Mouse (Mus musculus) right cerebral cortex, postnatal 25 days (tissue): ENCODE measurements around the gene Bloc1s5.

ENCODE experiments used
- DNase-seq: peaks from one replicate; pipeline ENCODE4 v3.0.0; 2022

Gene Bloc1s5

DNA sequence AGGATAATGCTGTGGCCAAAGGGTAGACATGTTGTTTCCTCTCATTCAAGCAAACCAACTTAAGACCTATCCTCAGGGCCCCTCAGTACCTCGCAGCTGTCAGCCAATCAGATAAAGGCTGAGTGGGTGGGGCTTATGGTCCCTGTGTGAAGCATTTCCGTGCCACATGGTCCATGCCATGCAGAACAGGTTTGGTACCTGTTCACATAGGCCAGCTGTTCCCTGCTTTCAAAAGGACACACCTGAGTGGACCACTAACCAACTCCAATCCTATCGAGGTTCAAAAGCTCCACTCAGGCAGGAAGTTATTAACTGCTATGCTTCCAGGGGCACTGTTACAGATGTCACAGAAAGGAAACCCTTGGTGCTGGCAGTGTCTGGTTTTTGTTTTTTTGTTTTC lies 80.7 kb downstream of the Bloc1s5 start:
- no peak for DNase-seq

DNA sequence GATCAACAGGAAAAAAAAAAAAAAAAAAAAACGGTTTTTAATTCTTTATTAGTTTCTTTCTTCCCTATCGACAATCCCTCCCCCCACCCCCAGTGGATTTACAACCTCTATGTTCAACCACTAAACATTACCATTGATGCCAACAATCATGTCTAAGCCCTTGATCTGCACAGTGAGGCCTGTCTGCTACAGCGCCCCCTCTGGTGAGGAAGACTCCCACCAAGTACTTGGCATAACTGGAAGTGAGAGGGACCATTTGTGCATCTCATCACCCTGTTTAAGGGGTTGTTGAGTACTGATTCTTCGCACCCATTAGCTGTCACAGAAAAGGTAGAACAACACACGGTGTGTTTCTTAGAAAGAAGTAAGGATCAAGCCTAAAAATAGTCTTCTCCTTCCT lies 86.2 kb downstream of the Bloc1s5 start:
- no peak for DNase-seq

DNA sequence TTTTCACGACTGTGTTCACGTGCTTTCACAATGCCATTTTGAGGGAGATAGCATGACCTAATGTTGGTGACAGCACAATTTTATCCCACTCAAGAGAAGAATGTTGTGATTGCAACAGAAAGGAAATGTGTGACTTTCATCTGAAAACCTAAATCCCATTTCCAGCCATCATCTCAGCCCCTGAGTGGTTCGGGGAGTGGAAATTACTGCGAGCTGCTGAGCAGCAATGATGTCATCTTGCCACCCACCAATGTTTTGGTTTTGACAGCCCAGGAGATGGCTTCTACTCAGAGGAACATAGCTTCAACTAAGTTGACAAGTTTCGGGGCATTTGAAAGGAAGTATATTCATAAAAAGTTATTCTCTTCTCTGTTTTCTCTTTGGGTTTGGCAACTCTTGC lies 87.2 kb downstream of the Bloc1s5 start:
- DNase-seq, result no peak

DNA sequence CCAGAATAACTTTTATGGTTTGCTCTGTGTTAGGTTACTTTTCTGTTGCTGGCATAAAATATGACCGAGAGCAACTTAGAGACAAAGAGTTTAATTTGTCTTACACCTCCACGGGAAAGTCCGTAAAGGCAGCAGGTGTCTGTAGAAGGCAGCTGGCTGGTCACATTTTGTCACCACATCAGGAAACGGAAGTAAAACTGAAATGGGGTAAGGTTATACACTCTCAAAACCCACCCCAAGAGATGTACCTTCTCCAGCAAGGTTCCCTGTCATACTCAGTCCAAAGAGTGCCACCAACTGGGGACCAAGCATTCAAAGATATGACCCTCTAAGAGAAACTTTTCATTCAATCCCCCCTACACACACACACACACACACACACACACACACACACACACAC lies 88.2 kb downstream of the Bloc1s5 start:
- no peak for DNase-seq

DNA sequence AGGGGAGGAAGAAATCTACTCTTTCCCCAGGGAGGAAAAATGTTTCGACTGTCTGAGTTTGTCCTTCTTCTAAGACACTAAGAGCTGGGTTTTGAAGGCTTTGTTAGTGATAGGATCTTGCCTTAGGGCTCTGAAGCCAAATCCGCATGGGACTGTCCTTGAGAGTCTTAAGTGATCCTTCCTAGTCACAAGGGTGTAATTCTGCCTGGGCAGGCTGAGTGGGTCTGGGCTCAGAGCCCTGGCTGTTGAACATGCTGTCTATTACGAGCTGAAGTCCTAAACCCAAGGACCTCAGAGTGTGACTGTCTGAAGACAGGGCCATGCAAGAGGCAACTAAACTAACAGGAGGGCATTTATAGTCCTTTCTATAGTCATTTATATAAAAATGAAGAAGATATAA lies 89.4 kb downstream of the Bloc1s5 start:
- DNase-seq, result no peak

DNA sequence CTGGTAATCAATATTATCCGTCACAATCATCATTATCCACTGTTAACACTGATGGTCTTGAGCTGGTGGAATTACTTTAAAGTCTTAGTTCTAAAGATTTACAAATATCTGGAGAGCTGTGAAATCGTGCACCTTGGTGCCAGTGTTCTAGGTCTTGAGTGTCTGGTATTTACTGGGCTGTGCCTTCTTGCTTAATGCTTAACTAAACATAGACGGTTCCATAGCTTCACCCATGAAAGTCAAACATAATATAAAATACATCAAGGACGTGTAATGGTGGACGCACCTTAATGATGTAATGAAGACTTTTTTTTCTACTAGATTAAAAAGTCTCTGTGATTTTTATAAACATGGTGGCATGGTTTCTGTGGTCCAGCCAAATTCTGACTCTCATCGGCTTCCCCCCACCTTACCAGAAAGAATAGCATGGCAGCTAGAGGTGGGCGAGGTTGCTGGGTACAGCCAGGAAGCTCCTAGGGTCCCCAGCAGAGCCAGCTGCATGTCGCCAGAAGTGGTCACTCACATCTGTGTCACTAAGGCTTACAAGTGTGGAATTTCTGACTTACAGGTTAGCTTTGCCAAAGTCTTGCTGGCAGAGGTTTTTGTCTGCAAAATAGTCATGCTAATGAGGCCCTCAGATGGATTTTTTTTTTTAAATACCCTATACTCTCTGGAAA lies 90.0 kb downstream of the Bloc1s5 start:
- no peak for DNase-seq

DNA sequence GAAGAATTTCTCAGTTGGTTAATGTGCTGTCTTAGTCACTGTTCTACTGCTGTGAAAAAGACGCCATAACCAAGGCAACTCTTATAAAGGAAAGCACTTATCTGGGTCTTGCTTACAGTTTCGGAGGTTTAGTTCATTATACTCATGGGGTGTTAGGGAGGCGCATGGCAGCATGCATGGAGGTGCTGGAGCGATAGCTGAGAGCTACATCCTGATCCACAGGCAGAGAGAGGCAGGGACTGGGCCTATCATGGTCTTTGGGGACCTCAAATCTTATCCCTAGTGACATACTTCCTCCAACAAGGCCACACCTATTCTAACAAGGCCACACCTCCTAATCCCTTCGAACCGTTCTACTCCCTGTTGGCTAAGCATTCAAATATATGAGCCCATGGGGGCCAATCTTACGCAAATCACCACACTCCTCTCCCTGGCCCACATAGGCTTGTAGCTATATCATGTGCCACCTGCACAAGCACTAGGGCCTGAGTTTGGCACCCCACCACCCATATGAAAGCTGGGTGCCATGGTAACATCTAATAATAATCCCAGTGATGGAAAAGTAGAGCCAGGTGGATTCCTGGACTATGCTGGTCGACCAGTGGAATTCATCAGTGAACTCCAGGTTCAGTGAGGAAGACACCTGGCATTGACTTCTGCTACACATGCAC lies 91.3 kb downstream of the Bloc1s5 start:
- no peak for DNase-seq
